Mouse (Mus musculus): Measurements from ENCODE around the gene Pde6d.

The Pde6d gene

DNA sequence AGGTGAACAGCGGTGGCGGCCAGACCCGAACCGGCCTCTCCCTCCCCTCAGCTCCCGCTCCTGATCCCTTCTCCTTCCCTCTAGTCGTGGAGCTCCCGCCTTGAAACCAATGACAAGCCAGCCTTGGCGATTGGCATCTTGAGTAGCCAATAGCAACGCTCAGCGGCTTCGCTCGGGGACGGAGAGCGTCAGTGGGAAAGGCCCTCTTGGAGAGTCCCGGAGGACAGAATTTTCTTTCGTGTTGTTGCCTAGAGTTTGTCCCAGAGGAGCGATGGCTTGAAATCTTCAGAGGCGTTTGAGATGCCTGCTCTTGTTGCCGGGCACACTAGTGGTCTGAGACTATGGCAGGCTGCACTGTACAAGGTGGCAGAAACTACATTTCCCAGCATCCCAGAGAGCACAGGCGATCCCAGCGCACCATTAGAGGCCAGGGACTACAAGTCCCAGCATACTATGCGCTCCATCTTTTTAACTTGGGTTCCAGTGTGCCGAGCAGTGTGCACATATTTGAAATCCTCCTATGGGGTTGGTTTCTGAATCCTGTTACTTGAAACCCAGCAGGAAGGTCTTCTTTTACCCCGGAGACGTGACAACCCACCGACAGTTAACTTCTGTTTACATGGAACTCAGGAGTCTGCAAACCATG, at the start of gene Pde6d, which contains the start of gene Cops7b:
TSS of gene Pde6d (minus strand) at position 179 of the 646 bp plus-strand sequence.
TSS of gene Cops7b (plus strand) at position 454 of the 646 bp plus-strand sequence.
- DNase-seq (ENCODE audit: low spot score): peak; percentile 97

DNA sequence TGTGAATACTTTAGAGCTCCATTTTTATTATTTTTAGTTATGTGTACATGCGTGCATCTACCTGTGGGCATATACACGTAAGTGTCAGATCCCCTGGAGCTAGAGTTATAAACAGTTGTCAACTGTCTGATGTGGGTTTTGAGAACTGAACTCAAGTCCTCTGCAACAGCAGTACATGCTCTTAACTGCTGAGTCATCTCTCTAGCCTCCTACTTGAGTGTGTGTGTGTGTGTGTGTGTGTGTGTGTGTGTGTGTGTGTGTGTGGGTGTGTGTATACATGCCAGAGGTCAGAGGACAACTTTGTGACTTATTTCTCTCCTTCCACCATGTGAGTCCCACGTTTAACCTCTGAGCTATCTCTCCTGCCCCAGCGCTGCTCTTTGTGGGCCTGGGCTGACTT, 48.1 kb upstream of the Pde6d start:
- DNase-seq (ENCODE audit: low spot score): no peak

- DNase-seq (ENCODE audit: low spot score): no peak
Measured at GRCm38 (mm10) chr1:86629936-86630335, 47.5 kb upstream of the Pde6d start.

DNA sequence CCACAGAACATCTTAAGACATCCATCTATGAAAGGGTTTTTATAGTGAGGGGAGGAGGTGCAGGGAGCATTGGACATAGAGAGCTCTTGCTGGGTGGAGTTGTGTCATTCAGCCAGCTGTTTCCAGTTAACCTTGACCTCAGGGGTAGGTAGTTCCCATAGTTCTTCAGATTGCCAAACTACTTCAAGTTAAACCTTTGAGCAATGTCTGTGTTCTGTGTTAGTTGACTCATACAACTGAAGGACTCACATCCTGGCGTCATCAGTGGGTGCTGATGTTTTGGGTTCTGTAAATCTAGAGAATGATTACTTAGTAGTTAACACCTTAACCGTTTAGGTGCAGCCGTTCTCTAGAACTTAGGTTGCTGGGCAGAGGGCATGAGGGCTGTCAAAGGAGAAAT, 45.8 kb upstream of the Pde6d start:
- no peak for DNase-seq (ENCODE audit: low spot score)

- DNase-seq (ENCODE audit: low spot score): no peak
Measured at GRCm38 (mm10) chr1:86623001-86624000, 40.9 kb upstream of the Pde6d start.

DNA sequence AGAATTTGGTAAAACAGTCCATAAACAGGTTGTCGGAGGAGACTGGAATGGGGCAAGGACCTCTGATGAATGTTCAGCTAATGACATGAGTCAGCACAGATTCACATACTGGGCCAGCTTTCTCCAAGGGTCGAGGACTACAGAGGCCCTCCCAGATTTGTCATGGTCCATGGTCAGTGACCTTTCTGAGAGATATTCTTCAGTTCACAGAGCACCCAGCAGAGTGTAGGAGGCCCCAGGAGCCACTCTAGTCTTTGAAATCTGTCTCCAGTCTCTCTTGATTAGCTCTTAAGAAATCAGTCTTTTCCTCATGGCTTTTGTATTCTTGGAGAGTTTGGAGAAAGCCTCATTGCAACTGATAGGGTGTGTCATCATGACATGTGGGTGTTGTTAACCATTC, 39.9 kb upstream of the Pde6d start:
- DNase-seq (ENCODE audit: low spot score): no peak

GRCm38 (mm10) chr1:86618454-86619125, 36.2 kb upstream of the Pde6d start:
- peak; percentile 14 for DNase-seq (ENCODE audit: low spot score)

DNA sequence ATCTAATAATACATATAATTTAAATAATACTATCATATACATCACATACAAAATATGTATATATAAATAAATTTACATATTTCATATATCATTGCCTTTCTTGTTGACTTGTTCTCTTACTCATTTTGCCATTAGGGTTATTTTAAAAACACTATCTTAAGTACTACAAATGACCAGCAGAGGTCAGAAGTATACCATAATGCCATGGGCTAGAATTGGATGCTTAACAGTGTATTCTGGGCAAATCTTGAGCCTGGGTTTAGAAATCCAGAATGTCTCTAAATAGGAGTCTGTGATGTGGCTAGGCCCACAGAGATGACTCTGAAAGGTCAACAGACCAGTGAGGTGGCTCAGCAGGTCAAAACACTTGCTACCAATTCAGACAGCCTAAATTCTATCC, 31.8 kb upstream of the Pde6d start:
- no peak for DNase-seq (ENCODE audit: low spot score)

DNA sequence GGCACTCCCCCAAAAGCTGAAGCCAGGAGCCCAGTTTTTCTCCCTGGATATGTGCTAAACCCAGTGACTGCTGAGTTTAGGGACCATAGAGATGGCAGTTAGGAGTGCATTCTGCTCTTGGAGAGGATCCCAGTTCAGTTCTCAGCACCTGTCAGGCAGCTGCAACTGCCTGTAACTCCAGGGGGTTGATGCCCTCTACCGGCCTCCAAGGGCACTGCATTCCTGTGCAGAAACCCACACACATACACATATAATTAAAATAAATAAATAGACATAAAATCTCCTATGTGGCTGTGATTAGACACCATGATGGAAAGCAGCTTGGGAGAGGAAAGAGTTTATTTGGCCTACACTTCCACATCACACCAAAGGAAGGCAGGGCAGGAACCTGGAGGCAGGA, 29.7 kb upstream of the Pde6d start:
- DNase-seq (ENCODE audit: low spot score): no peak

DNA sequence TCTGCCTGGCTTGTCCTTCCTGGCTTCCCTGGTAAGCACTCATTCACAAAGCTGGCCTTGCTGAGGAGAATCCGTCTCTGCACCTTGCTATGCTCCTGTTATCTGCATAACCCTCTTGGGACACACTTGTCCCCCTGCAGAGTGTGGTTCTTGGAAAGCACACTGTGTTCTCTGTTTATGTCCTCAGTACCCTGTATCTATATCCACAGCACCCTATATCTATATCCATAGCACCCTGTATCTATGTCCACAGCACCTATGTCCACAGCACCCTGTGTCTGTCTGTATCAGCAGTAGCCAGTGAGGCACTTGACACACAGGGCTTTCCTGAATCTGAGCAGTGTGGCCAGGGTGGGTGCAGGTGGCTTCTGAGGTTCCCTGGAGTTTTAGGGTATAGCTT, 28.5 kb upstream of the Pde6d start:
- DNase-seq (ENCODE audit: low spot score): no peak

- DNase-seq (ENCODE audit: low spot score): no peak
Measured at GRCm38 (mm10) chr1:86600117-86600516, 17.7 kb upstream of the Pde6d start.

- no peak for DNase-seq (ENCODE audit: low spot score)
Measured at GRCm38 (mm10) chr1:86598516-86598915, 16.1 kb upstream of the Pde6d start.

GRCm38 (mm10) chr1:86596512-86596911, 14.1 kb upstream of the Pde6d start:
- DNase-seq (ENCODE audit: low spot score): no peak

- no peak for DNase-seq (ENCODE audit: low spot score)
Measured at GRCm38 (mm10) chr1:86595315-86595714, 12.9 kb upstream of the Pde6d start.

DNA sequence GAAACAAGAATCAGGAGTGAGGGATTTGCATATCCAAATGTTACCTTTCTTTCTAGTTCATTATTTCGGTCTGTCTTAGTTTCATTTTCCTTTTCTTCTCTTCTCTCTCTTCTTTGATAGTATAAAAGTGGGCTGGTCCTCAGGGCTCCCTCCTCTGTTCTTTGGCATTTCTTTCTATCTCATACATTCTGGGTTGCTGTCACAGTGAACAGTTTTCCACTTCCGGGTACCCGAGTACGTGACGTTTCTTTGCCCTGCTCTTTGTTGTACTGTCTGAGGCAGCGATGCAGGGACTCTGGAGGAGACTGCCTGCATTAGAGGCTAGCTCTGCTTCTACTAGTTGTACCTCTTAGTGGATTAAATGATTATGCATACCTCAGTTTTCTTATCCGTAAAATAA, 12.1 kb upstream of the Pde6d start:
- DNase-seq (ENCODE audit: low spot score): no peak

DNA sequence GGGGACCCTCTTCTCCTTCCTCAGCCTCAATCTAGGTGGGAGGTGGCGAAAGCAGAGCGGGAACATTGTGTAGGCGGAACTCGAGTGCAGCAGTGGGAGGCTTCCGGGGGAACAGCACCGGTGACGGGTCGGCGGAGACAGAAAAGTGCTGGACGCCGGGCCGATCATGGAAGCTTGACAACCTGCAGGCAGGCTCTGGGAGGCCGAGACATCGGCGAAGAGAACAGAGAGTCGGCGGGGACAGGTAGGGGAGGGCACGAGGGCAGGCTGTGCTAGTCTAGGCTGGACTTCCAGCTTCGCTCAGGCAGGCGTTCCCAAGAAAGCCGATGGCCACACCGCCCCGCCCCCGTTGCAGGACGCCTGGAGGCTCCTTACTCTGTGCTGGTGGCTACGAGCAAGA, 4.6 kb upstream of the Pde6d start:
- peak; percentile 75 for DNase-seq (ENCODE audit: low spot score)

DNA sequence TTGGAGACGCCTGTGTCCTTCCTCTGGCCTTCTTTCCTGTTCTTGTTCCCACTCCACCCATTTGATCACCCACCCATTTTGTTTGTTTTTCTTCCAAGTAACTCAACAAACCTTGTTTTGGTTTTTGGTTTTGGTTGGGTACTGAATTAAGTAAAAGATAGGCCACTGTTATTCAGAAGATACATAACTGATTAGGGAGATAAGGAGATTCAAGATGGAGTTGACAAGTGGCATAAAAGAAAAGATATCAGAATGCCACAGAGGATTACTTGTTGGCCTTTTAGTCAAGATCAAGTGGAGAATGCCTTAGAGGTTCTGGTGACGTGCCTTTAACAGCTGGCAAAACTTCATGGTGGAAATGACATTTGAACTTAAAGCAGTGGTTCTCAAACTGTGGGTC, 1.3 kb upstream of the Pde6d start:
- no peak for DNase-seq (ENCODE audit: low spot score)

DNA sequence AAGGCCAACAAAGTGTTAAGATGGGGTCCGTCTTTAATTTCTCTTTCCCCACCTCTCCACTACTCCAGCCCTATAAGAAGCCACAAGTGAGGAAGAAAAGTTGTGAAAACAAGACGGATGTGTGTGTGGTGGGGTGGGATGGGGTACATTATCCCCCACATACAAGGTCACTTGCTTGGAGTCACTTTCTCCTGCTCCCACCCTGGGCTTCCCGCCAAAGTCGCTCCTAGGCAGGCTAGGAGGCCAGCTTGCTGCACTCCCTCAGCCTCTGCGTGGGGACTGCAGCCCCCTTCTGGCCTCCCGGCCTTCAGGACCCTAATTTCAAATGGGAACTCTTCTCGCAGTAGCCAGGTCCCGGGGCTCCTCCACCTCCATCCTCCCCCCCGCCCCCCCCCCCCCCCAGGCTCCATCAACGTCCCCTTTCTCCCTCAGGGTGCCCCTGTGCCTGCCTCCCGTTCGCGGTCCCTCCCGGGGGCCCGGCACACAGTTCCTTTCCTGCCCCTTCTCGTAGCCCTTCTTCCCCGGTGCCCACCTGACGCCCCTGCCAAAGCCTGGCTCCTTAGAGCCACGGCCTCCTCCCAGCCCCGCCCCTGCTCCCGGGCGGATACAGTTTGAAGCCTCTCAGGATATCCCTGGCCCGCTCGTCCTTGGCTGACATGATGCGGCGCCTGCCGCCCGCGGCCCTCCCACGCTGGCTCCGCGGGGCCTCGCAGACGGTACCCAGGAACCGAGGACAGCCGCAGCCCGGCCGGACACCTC, 558 bp downstream of the Pde6d start:
- no peak for DNase-seq (ENCODE audit: low spot score)

DNA sequence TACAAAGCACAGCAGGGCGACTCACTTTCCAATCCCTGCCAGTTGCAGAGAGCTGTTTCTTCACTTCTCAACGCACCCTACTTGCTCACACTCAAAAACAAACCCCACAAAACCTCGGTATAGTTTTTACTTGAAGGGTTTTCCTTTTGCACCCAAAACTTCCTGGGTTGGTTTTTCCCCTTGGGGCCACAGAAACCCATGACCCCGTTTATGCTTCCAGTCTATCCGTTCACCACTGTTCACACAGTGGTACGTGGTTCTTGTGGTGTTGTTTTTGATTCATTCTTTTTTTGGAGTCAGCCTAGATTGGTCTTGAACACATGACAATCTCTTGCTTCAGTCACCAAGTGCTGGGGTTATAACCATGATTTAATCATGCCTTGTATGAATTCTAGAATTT, 2.0 kb downstream of the Pde6d start:
- no peak for DNase-seq (ENCODE audit: low spot score)

DNA sequence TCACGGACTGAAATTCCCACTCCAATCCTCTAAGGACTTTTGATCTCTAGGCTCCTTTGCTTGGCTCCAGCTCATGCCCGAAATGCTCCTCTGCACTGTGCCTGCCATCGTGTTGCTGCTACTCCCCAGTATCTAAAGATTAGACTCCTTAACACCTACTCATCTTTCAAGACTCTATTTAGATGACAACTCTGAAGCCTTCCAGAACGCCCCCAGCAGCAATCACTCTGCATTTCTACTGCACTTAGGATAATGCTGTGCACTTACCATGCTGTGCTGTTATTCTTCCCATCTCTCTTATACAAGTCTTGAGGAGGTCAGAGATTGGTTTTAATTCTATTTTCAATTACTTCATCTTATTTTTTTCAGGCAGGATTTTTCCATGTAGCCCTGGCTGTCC, 10.5 kb downstream of the Pde6d start:
- DNase-seq (ENCODE audit: low spot score): no peak

DNA sequence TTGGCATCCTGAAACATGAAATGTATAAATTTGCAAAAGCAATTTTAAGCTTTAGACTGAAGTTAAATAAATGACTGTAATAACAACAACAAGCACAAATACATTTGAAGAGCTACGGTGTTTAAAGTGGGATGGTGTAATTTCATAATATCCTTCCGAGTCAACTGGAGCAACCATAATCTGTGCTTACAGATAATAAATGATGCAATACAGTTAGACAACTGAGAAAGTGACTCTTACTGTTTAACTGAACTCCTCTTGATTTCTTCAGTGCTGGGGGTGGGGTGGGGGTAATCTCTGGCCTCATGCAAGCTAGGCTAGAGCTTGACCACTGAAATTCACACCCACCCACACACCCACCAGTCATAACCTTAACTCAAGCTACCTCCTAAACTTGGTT, 11.0 kb downstream of the Pde6d start:
- DNase-seq (ENCODE audit: low spot score): no peak

- no peak for DNase-seq (ENCODE audit: low spot score)
Measured at GRCm38 (mm10) chr1:86569292-86569860, 13.1 kb downstream of the Pde6d start.
